Mouse (Mus musculus): ENCODE measurements around the gene Arhgap40.

Arhgap40 gene

GRCm38 (mm10) chr2:158512528-158512927 lies at the start of gene Arhgap40:
TSS of gene Arhgap40 (plus strand) at chr2:158512796.
- no peak for DNase-seq (ENCODE audit: low read depth)

- DNase-seq (ENCODE audit: low read depth) = no peak
Observed at GRCm38 (mm10) chr2:158474159-158474558, 38.4 kb upstream of the Arhgap40 start.

- DNase-seq (ENCODE audit: low read depth) = no peak
Observed at GRCm38 (mm10) chr2:158477640-158478039, 35.0 kb upstream of the Arhgap40 start.

- DNase-seq (ENCODE audit: low read depth) = no peak
Observed at GRCm38 (mm10) chr2:158498457-158498856, 14.1 kb upstream of the Arhgap40 start.

- no peak for DNase-seq (ENCODE audit: low read depth)
Observed at GRCm38 (mm10) chr2:158501836-158502812, 10.5 kb upstream of the Arhgap40 start, which contains the start of gene Adig. TSS of gene Adig (plus strand) at chr2:158502612.

- no peak for DNase-seq (ENCODE audit: low read depth)
Observed at GRCm38 (mm10) chr2:158503226-158503625, 9.4 kb upstream of the Arhgap40 start.

- no peak for DNase-seq (ENCODE audit: low read depth)
Observed at GRCm38 (mm10) chr2:158503671-158504070, 8.9 kb upstream of the Arhgap40 start.

- no peak for DNase-seq (ENCODE audit: low read depth)
Observed at GRCm38 (mm10) chr2:158506475-158506874, 6.1 kb upstream of the Arhgap40 start.

- no peak for DNase-seq (ENCODE audit: low read depth)
Observed at GRCm38 (mm10) chr2:158507046-158507445, 5.5 kb upstream of the Arhgap40 start.

- no peak for DNase-seq (ENCODE audit: low read depth)
Observed at GRCm38 (mm10) chr2:158510665-158511064, 1.9 kb upstream of the Arhgap40 start.

GRCm38 (mm10) chr2:158513821-158514336 lies 1.3 kb downstream of the Arhgap40 start:
- no peak for DNase-seq (ENCODE audit: low read depth)

- DNase-seq (ENCODE audit: low read depth) = no peak
Observed at GRCm38 (mm10) chr2:158518583-158518982, 6.0 kb downstream of the Arhgap40 start.

GRCm38 (mm10) chr2:158519071-158519470 lies 6.5 kb downstream of the Arhgap40 start:
- no peak for DNase-seq (ENCODE audit: low read depth)

GRCm38 (mm10) chr2:158519800-158520199 lies 7.2 kb downstream of the Arhgap40 start:
- DNase-seq (ENCODE audit: low read depth) = no peak

- DNase-seq (ENCODE audit: low read depth) = no peak
Observed at GRCm38 (mm10) chr2:158523060-158523459, 10.5 kb downstream of the Arhgap40 start.

- no peak for DNase-seq (ENCODE audit: low read depth)
Observed at GRCm38 (mm10) chr2:158524129-158524860, 11.7 kb downstream of the Arhgap40 start.

GRCm38 (mm10) chr2:158534090-158534489 lies 21.5 kb downstream of the Arhgap40 start:
- DNase-seq (ENCODE audit: low read depth) = peak; percentile 63

GRCm38 (mm10) chr2:158534559-158534958 lies 22.0 kb downstream of the Arhgap40 start:
- no peak for DNase-seq (ENCODE audit: low read depth)

GRCm38 (mm10) chr2:158539433-158540305 lies 27.1 kb downstream of the Arhgap40 start:
- no peak for DNase-seq (ENCODE audit: low read depth)

- DNase-seq (ENCODE audit: low read depth) = no peak
Observed at GRCm38 (mm10) chr2:158541286-158541685, 28.7 kb downstream of the Arhgap40 start.

- no peak for DNase-seq (ENCODE audit: low read depth)
Observed at GRCm38 (mm10) chr2:158545266-158545665, 32.7 kb downstream of the Arhgap40 start.

- DNase-seq (ENCODE audit: low read depth) = peak; percentile 80
Observed at GRCm38 (mm10) chr2:158546751-158547150, 34.2 kb downstream of the Arhgap40 start.

All from induced T-regulatory cell, adult 2 months (primary cell).